Mouse (Mus musculus) liver, embryonic 14.5 days (tissue): ENCODE measurements around the gene H2-Eb2. TPM values are rescaled to one million over a fixed set of nuclear protein-coding genes. Genes with fewer than 3 reads are reported as not detected.
A peak's percentile ranks its signal among the peaks of the same experiment; 100 is the strongest.

Experiments used
- ATAC-seq: fragments of 200-750 bp; cut with Nextera tagmentation; 2 replicates; pipeline ENCODE4 v1.8.0; 2017; ENCODE audit warnings: moderate number of reproducible peaks, mild to moderate bottlenecking, moderate library complexity; ENCODE audit not compliant: insufficient read depth
- DNase-seq, 3 experiments: peaks; one replicate each; pipeline ENCODE4 v3.0.0-alpha.2; 2012 to 2013; ENCODE audit warnings: low read depth in 3 of 3, low spot score in 3 of 3
- H3K27ac ChIP-seq: fragments of 300-500 bp; sonication (generic); 2 replicates; pipeline ENCODE4 v1.5.1; 2014; ENCODE audit warnings: moderate library complexity, mild to moderate bottlenecking, control low read depth, inconsistent platforms
- H3K27me3 ChIP-seq: fragments of 300-500 bp; sonication (generic); 2 replicates; pipeline ENCODE4 v1.6.1; 2014; ENCODE audit warnings: mild to moderate bottlenecking, low read length, moderate library complexity; ENCODE audit not compliant: control insufficient read depth, insufficient read depth
- H3K36me3 ChIP-seq: fragments of 300-500 bp; sonication (generic); replicated peaks from 2 replicates; pipeline ENCODE4 v1.6.1; 2014; ENCODE audit warnings: low read depth; ENCODE audit not compliant: control insufficient read depth, insufficient read depth
- H3K4me1 ChIP-seq, 2 experiments: fragments of 200-500 bp in 1 of 2; fragments of 300-500 bp in 1 of 2; sonication (generic) in 1 of 2; replicated peaks; 2 replicates each; pipeline ENCODE4 v1.6.1; 2012 to 2014; ENCODE audit warnings: antibody characterized with exemption in 1 of 2, inconsistent platforms in 1 of 2, low read length in 1 of 2; ENCODE audit not compliant: control insufficient read depth in 2 of 2, insufficient read depth in 2 of 2
- H3K4me2 ChIP-seq: fragments of 300-500 bp; sonication (generic); 2 replicates; pipeline ENCODE4 v1.6.1; 2014; ENCODE audit warnings: low read depth, mild to moderate bottlenecking, control low read depth, moderate library complexity
- H3K4me3 ChIP-seq, 2 experiments: fragments of 200-500 bp in 1 of 2; fragments of 300-500 bp in 1 of 2; sonication (generic) in 1 of 2; 2 replicates each; pipeline ENCODE4 v1.5.1; 2012 to 2014; ENCODE audit warnings: low read depth in 2 of 2, low read length in 2 of 2, mild to moderate bottlenecking in 2 of 2, control low read depth in 1 of 2, inconsistent platforms in 1 of 2, moderate library complexity in 1 of 2; ENCODE audit not compliant: insufficient read depth in 1 of 2
- H3K9ac ChIP-seq: fragments of 300-500 bp; sonication (generic); replicated peaks from 2 replicates; pipeline ENCODE4 v1.6.1; 2014; ENCODE audit warnings: mild to moderate bottlenecking, control low read depth, moderate library complexity
- H3K9me3 ChIP-seq: fragments of 300-500 bp; sonication (generic); 2 replicates; pipeline ENCODE4 v1.6.1; 2016; ENCODE audit warnings: low read length, mixed read lengths; ENCODE audit not compliant: control insufficient read depth
- CTCF ChIP-seq: IDR thresholded peaks from 2 replicates; pipeline ENCODE4 v1.5.1; 2016; ENCODE audit warnings: antibody characterized with exemption, low read depth, control low read depth
- EP300 ChIP-seq: IDR thresholded peaks from 2 replicates; pipeline ENCODE4 v1.6.1; 2016; ENCODE audit warnings: antibody characterized with exemption, low read depth
- WGBS: fragments of 180-500 bp; shearing (Covaris S2); extraction: QIAGEN DNeasy Blood & Tissue Kit; methylation state at CpG from one replicate; pipeline ENCODE4 v1.1.7; 2014; ENCODE audit not compliant: insufficient replicate concordance; 5-methylcytosine and 5-hydroxymethylcytosine counted together
- polyA plus RNA-seq, 2 experiments: library from polyadenylated mRNA; depleted of rRNA in 1 of 2; stranded (reverse) in 1 of 2; unstranded in 1 of 2; fragments of >200 nt; fragmentation: Nextera tagmentation in 1 of 2; extraction: Ambion mirVana in 1 of 2; gene quantifications; 2 replicates each; pipeline versions ENCODE4 v1.2.1 to v1.2.3; 2012 to 2014

Gene H2-Eb2
- polyA plus RNA-seq, 2 experiments, result not detected

GRCm38 (mm10) chr17:34304751-34305150, 20.7 kb upstream of the H2-Eb2 start:
- DNase-seq (peak in 1 of 3 experiments; percentile 35), ATAC-seq (no peak)
- Histone ChIP-seq H3K4me2 (no peak overlapping the region), H3K4me1 (no peaks in the 10 kb centered on the region), H3K27me3 (no peaks in the 10 kb centered on the region; the same call in 1 of the 2 replicates), H3K9ac (no peak overlapping the region), H3K36me3 (no peaks in the 10 kb centered on the region), H3K27ac (no peak overlapping the region), H3K4me3 (no peak overlapping the region), H3K9me3 (no peaks in the 10 kb centered on the region)
- TF ChIP-seq CTCF (no peak), EP300 (no peak)
- WGBS, result 19% methylated on average over 4 of the region's 4 CpGs

- peak; percentile 31; the same call in 1 of the 2 replicates for ATAC-seq
- TF ChIP-seq CTCF, result no peak
- no peak for TF ChIP-seq EP300
- no peak within 1 kb of the TSS for H3K27ac ChIP-seq
Observed at GRCm38 (mm10) chr17:34305380-34306030, 20.0 kb upstream of the H2-Eb2 start, which contains the start of gene H2-Eb1. Gene H2-Eb1, plus strand, starts transcription at chr17:34305867.

GRCm38 (mm10) chr17:34306407-34306806, 19.1 kb upstream of the H2-Eb2 start:
- ATAC-seq, result no peak
- Histone ChIP-seq H3K9me3 (no peaks in the 10 kb centered on the region), H3K9ac (no peak overlapping the region), H3K27me3 (no peaks in the 10 kb centered on the region; the same call in 1 of the 2 replicates), H3K36me3 (no peaks in the 10 kb centered on the region), H3K4me2 (no peak overlapping the region), H3K27ac (no peak overlapping the region), H3K4me3 (no peak overlapping the region), H3K4me1 (0 out of 4 replicates have a peak, but pooled peaks cover 0 to 2% of the 10 kb centered on the region in 2 experiments)
- TF ChIP-seq CTCF (no peak), EP300 (no peak)
- 64% methylated on average over 2 of the region's 2 CpGs for WGBS
- DNase-seq, result no peak

More at GRCm38 (mm10) chr17:34305380-34306030, 20.0 kb upstream of the H2-Eb2 start, which contains the start of gene H2-Eb1:
- H3K9ac ChIP-seq, result no peak within 1 kb of the TSS
- peak in 2 of 3 experiments; percentile 42 to 44 for DNase-seq
- no peaks in the 10 kb centered on the region for H3K9me3 ChIP-seq
- no peak within 1 kb of the TSS for H3K4me2 ChIP-seq
- no peak within 1 kb of the TSS for H3K4me3 ChIP-seq
- no peaks in the 10 kb centered on the region; the same call in 1 of the 2 replicates for H3K27me3 ChIP-seq
- 0 out of 4 replicates have a peak, but pooled peaks cover 0 to 2% of the 10 kb centered on the region in 2 experiments for H3K4me1 ChIP-seq
- no peaks in the 10 kb centered on the region for H3K36me3 ChIP-seq

- no peak overlapping the region for H3K9ac ChIP-seq
- DNase-seq (no peak), ATAC-seq (no peak)
- no peak overlapping the region for H3K4me2 ChIP-seq
- no peaks in the 10 kb centered on the region for H3K36me3 ChIP-seq
- no peak overlapping the region for H3K27ac ChIP-seq
- H3K4me1 ChIP-seq, result 0 out of 4 replicates have a peak, but pooled peaks cover 0 to 2% of the 10 kb centered on the region in 2 experiments
- no peaks in the 10 kb centered on the region; the same call in 1 of the 2 replicates for H3K27me3 ChIP-seq
- no peak for TF ChIP-seq EP300
- H3K4me3 ChIP-seq, result no peak overlapping the region
- H3K9me3 ChIP-seq, result no peaks in the 10 kb centered on the region
Observed at GRCm38 (mm10) chr17:34307216-34307615, 18.2 kb upstream of the H2-Eb2 start.

- Histone ChIP-seq H3K4me1 (0 out of 4 replicates have a peak, but pooled peaks cover 0 to 2% of the 10 kb centered on the region in 2 experiments), H3K27me3 (no peaks in the 10 kb centered on the region; the same call in 1 of the 2 replicates), H3K4me2 (no peak overlapping the region), H3K27ac (no peak overlapping the region), H3K36me3 (no peaks in the 10 kb centered on the region), H3K9ac (no peak overlapping the region), H3K4me3 (no peak overlapping the region), H3K9me3 (no peaks in the 10 kb centered on the region)
- ATAC-seq (no peak), DNase-seq (no peak)
- TF ChIP-seq EP300 (no peak), CTCF (no peak)
- WGBS, result 56% methylated on average over 4 of the region's 4 CpGs
Observed at GRCm38 (mm10) chr17:34308161-34308560, 17.3 kb upstream of the H2-Eb2 start.
